Mouse (Mus musculus): Measurements from ENCODE around the gene Cyp2w1.
"Not testable (repeated sequence)": the region's sequence is repeated elsewhere in the genome, so short reads cannot be mapped to it uniquely, and the experiment has no call there.

Gene Cyp2w1

GRCm38 (mm10) chr5:139383234-139383633 lies 30.8 kb downstream of the Cyp2w1 start:
- no peak for DNase-seq (ENCODE audit: low spot score in 2 of 2)

- no peak for DNase-seq (ENCODE audit: low spot score in 2 of 2)
Measured at GRCm38 (mm10) chr5:139384531-139384930, 32.1 kb downstream of the Cyp2w1 start.

GRCm38 (mm10) chr5:139386047-139386446 lies 33.6 kb downstream of the Cyp2w1 start:
- DNase-seq (ENCODE audit: low spot score in 2 of 2) = no peak

- no peak for DNase-seq (ENCODE audit: low spot score in 2 of 2)
Measured at GRCm38 (mm10) chr5:139387329-139388194, 35.1 kb downstream of the Cyp2w1 start.

GRCm38 (mm10) chr5:139388195-139388570 lies 35.8 kb downstream of the Cyp2w1 start:
- no peak for DNase-seq (ENCODE audit: low spot score in 2 of 2)

GRCm38 (mm10) chr5:139388694-139389675 lies 36.6 kb downstream of the Cyp2w1 start:
- peak in 1 of 2 experiments; percentile 58 for DNase-seq (ENCODE audit: low spot score in 2 of 2)

- DNase-seq (ENCODE audit: low spot score in 2 of 2) = peak; percentile 70 to 79
Measured at GRCm38 (mm10) chr5:139389676-139390061, 37.3 kb downstream of the Cyp2w1 start.

- DNase-seq (ENCODE audit: low spot score in 2 of 2) = not testable (repeated sequence)
Measured at GRCm38 (mm10) chr5:139390324-139391119, 38.1 kb downstream of the Cyp2w1 start.

- no peak for DNase-seq (ENCODE audit: low spot score in 2 of 2)
Measured at GRCm38 (mm10) chr5:139391309-139391990, 39.0 kb downstream of the Cyp2w1 start.

GRCm38 (mm10) chr5:139392219-139393196 lies 40.1 kb downstream of the Cyp2w1 start:
- no peak for DNase-seq (ENCODE audit: low spot score in 2 of 2)

- DNase-seq (ENCODE audit: low spot score in 2 of 2) = no peak
Measured at GRCm38 (mm10) chr5:139393197-139393588, 40.8 kb downstream of the Cyp2w1 start.

- DNase-seq (ENCODE audit: low spot score in 2 of 2) = no peak
Measured at GRCm38 (mm10) chr5:139394399-139394798, 42.0 kb downstream of the Cyp2w1 start.

GRCm38 (mm10) chr5:139395528-139395927 lies 43.1 kb downstream of the Cyp2w1 start:
- DNase-seq (ENCODE audit: low spot score in 2 of 2) = no peak

GRCm38 (mm10) chr5:139397359-139397916 lies 45.0 kb downstream of the Cyp2w1 start:
- no peak for DNase-seq (ENCODE audit: low spot score in 2 of 2)

GRCm38 (mm10) chr5:139397959-139398753 lies 45.7 kb downstream of the Cyp2w1 start:
- peak; percentile 83 to 88 for DNase-seq (ENCODE audit: low spot score in 2 of 2)

- DNase-seq (ENCODE audit: low spot score in 2 of 2) = no peak
Measured at GRCm38 (mm10) chr5:139398786-139399185, 46.4 kb downstream of the Cyp2w1 start.

- DNase-seq (ENCODE audit: low spot score in 2 of 2) = no peak
Measured at GRCm38 (mm10) chr5:139399991-139400390, 47.6 kb downstream of the Cyp2w1 start.

- DNase-seq (ENCODE audit: low spot score in 2 of 2) = no peak
Measured at GRCm38 (mm10) chr5:139402106-139402505, 49.7 kb downstream of the Cyp2w1 start.
